Mouse (Mus musculus): ENCODE results near the gene Rgs6. TPM values are rescaled to one million over a fixed set of nuclear protein-coding genes. Genes with fewer than 3 reads are reported as not detected.

The Rgs6 gene
- polyA plus RNA-seq, 2 experiments, result 0.07 to 0.20 TPM

DNA sequence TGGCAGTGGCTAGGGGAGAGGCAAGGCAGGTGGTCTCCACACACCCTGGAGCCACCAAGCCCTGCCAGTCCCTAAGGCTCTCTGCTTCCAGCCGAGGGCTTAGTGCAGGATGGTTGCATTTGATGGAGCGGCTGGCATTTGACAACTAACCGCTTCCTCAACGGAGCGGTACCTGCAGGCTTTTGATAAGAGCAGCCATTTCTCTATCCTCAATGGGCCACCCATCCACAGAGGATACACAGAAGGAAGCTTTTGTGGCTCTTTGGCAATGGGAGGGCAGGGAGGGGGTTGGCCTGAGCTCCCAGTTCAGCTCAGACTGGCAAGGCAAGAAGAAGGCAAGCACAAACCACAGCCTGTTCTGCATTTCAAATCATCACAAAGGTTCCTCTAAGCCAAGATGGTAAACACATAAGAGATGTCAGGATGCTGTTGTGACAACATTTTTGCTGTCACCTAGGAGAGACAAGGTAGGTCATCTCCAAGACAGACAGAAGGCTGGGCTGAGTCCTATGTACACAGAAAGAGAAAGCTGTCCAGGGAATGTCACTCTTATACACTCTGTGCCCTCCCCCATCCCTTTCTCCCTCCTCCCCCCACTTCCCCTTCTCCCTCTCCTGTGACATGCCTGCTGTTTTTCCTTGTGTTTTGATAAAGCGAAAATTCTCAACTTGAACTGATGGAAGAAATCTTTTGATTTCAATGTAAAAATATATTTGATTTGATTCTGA is 525.0 kb downstream of the Rgs6 start:
- ATAC-seq (ENCODE audit: insufficient read depth), result peak; percentile 92
- no peak overlapping the region for H3K4me3 ChIP-seq (ENCODE audit: insufficient read depth in 1 of 2, low read depth in 2 of 2, low read length in 2 of 2)
- H3K4me2 ChIP-seq (ENCODE audit: low read depth), result peak overlapping the region; percentile 46
- H3K4me1 ChIP-seq (replicated peaks; ENCODE audit: control insufficient read depth in 2 of 2, insufficient read depth in 2 of 2, low read length in 1 of 2), result peaks cover 20 to 26% of the 10 kb centered on the region in 2 experiments
- no peaks in the 10 kb centered on the region for H3K27me3 ChIP-seq (ENCODE audit: control insufficient read depth, insufficient read depth, low read length)
- TF ChIP-seq CTCF (IDR thresholded peaks at IDR 0.05; ENCODE audit: low read depth), result no peak
- TF ChIP-seq EP300 (IDR thresholded peaks at IDR 0.05; ENCODE audit: low read depth), result peak; percentile 91
- peak; percentile 54 to 65 (median 61) for DNase-seq (ENCODE audit: low read depth in 3 of 3, low spot score in 3 of 3)
- H3K9ac ChIP-seq (replicated peaks), result peak overlapping the region; percentile 39
- 23% methylated on average over 6 of the region's 6 CpGs for WGBS (ENCODE audit: insufficient replicate concordance)
- H3K27ac ChIP-seq, result peak overlapping the region; percentile 69
- H3K9me3 ChIP-seq (ENCODE audit: control insufficient read depth, low read length), result no peaks in the 10 kb centered on the region
- no peaks in the 10 kb centered on the region for H3K36me3 ChIP-seq (replicated peaks; ENCODE audit: control insufficient read depth, insufficient read depth, low read depth)

- Histone ChIP-seq H3K4me1 (replicated peaks; ENCODE audit: control insufficient read depth in 2 of 2, insufficient read depth in 2 of 2, low read length in 1 of 2) (peaks cover 20 to 26% of the 10 kb centered on the region in 2 experiments), H3K27me3 (ENCODE audit: control insufficient read depth, insufficient read depth, low read length) (no peaks in the 10 kb centered on the region), H3K9me3 (ENCODE audit: control insufficient read depth, low read length) (no peaks in the 10 kb centered on the region), H3K4me2 (ENCODE audit: low read depth) (no peak overlapping the region), H3K9ac (replicated peaks) (0 out of 2 replicates have a peak overlapping the region, but pooled peaks have one; percentile 7), H3K4me3 (ENCODE audit: insufficient read depth in 1 of 2, low read depth in 2 of 2, low read length in 2 of 2) (no peak overlapping the region), H3K36me3 (replicated peaks; ENCODE audit: control insufficient read depth, insufficient read depth, low read depth) (no peaks in the 10 kb centered on the region), H3K27ac (peak overlapping the region; percentile 69)
- ATAC-seq (ENCODE audit: insufficient read depth), result no peak
- WGBS (ENCODE audit: insufficient replicate concordance), result 53% methylated on average over 3 of the region's 3 CpGs
- DNase-seq (ENCODE audit: low read depth in 3 of 3, low spot score in 3 of 3), result no peak
- TF ChIP-seq CTCF (IDR thresholded peaks at IDR 0.05; ENCODE audit: low read depth) (no peak), EP300 (IDR thresholded peaks at IDR 0.05; ENCODE audit: low read depth) (no peak)
Observed at GRCm38 (mm10) chr12:83113971-83114370, 525.9 kb downstream of the Rgs6 start.

GRCm38 (mm10) chr12:83114396-83115053 is 526.4 kb downstream of the Rgs6 start:
- peak in 1 of 3 experiments; percentile 34 for DNase-seq (ENCODE audit: low read depth in 3 of 3, low spot score in 3 of 3)
- no peak overlapping the region; the same call in 1 of the 2 replicates for H3K27ac ChIP-seq
- WGBS (ENCODE audit: insufficient replicate concordance), result 33% methylated on average over 5 of the region's 5 CpGs

GRCm38 (mm10) chr12:83124111-83124510 is 536.0 kb downstream of the Rgs6 start:
- Histone ChIP-seq H3K4me1 (replicated peaks; ENCODE audit: control insufficient read depth in 2 of 2, insufficient read depth in 2 of 2, low read length in 1 of 2) (peaks cover 0 to 4% of the 10 kb centered on the region in 2 experiments; a peak in 1 of 4 replicates), H3K9me3 (ENCODE audit: control insufficient read depth, low read length) (no peaks in the 10 kb centered on the region), H3K9ac (replicated peaks) (no peak overlapping the region), H3K27me3 (ENCODE audit: control insufficient read depth, insufficient read depth, low read length) (no peaks in the 10 kb centered on the region), H3K4me3 (ENCODE audit: insufficient read depth in 1 of 2, low read depth in 2 of 2, low read length in 2 of 2) (no peak overlapping the region), H3K4me2 (ENCODE audit: low read depth) (no peak overlapping the region), H3K27ac (no peak overlapping the region), H3K36me3 (replicated peaks; ENCODE audit: control insufficient read depth, insufficient read depth, low read depth) (no peaks in the 10 kb centered on the region)
- TF ChIP-seq CTCF (IDR thresholded peaks at IDR 0.05; ENCODE audit: low read depth), result no peak
- no peak for TF ChIP-seq EP300 (IDR thresholded peaks at IDR 0.05; ENCODE audit: low read depth)
- peak; percentile 47 for ATAC-seq (ENCODE audit: insufficient read depth)
- DNase-seq (ENCODE audit: low read depth in 3 of 3, low spot score in 3 of 3), result peak in 1 of 3 experiments; percentile 23
- 25% methylated on average over 3 of the region's 3 CpGs for WGBS (ENCODE audit: insufficient replicate concordance)

More at GRCm38 (mm10) chr12:83114396-83115053, 526.4 kb downstream of the Rgs6 start:
- Histone ChIP-seq H3K4me1 (replicated peaks; ENCODE audit: control insufficient read depth in 2 of 2, insufficient read depth in 2 of 2, low read length in 1 of 2) (peaks cover 20 to 26% of the 10 kb centered on the region in 2 experiments), H3K36me3 (replicated peaks; ENCODE audit: control insufficient read depth, insufficient read depth, low read depth) (no peaks in the 10 kb centered on the region), H3K4me3 (ENCODE audit: insufficient read depth in 1 of 2, low read depth in 2 of 2, low read length in 2 of 2) (no peak overlapping the region), H3K9ac (replicated peaks) (no peak overlapping the region), H3K4me2 (ENCODE audit: low read depth) (no peak overlapping the region), H3K27me3 (ENCODE audit: control insufficient read depth, insufficient read depth, low read length) (no peaks in the 10 kb centered on the region), H3K9me3 (ENCODE audit: control insufficient read depth, low read length) (no peaks in the 10 kb centered on the region)
- no peak for ATAC-seq (ENCODE audit: insufficient read depth)
- TF ChIP-seq EP300 (IDR thresholded peaks at IDR 0.05; ENCODE audit: low read depth) (no peak), CTCF (IDR thresholded peaks at IDR 0.05; ENCODE audit: low read depth) (peak; percentile 86)

DNA sequence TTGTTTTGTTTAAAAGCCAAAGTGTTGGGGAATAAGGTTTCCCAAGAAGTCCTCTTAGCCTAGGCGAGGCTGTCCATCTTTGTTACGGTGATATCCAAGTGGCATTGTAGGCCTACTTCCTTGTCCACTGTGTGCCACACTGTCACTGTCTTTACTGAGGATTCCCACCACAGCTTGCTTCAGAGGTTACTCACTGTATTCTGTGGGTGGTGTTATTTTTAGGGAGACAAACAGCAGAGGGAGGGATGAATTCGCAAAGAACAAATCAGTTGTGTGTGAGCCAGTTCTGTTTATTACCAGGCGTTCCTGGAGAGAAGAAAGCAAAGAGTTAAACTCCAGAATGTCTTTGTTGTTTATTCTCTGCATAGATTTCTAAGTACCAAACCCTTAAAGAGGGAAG is 537.2 kb downstream of the Rgs6 start:
- no peaks in the 10 kb centered on the region for H3K9me3 ChIP-seq (ENCODE audit: control insufficient read depth, low read length)
- H3K4me3 ChIP-seq (ENCODE audit: insufficient read depth in 1 of 2, low read depth in 2 of 2, low read length in 2 of 2), result no peak overlapping the region
- no peaks in the 10 kb centered on the region for H3K27me3 ChIP-seq (ENCODE audit: control insufficient read depth, insufficient read depth, low read length)
- no peak overlapping the region for H3K9ac ChIP-seq (replicated peaks)
- DNase-seq (ENCODE audit: low read depth in 3 of 3, low spot score in 3 of 3), result no peak
- no peaks in the 10 kb centered on the region for H3K36me3 ChIP-seq (replicated peaks; ENCODE audit: control insufficient read depth, insufficient read depth, low read depth)
- no peak for ATAC-seq (ENCODE audit: insufficient read depth)
- no peak for TF ChIP-seq EP300 (IDR thresholded peaks at IDR 0.05; ENCODE audit: low read depth)
- no peak for TF ChIP-seq CTCF (IDR thresholded peaks at IDR 0.05; ENCODE audit: low read depth)
- H3K4me2 ChIP-seq (ENCODE audit: low read depth), result no peak overlapping the region
- peaks cover 0 to 4% of the 10 kb centered on the region in 2 experiments; a peak in 1 of 4 replicates for H3K4me1 ChIP-seq (replicated peaks; ENCODE audit: control insufficient read depth in 2 of 2, insufficient read depth in 2 of 2, low read length in 1 of 2)
- no peak overlapping the region for H3K27ac ChIP-seq
- WGBS (ENCODE audit: insufficient replicate concordance), result 73% methylated on average over 4 of the region's 4 CpGs

All from liver, embryonic 14.5 days (tissue).